Mouse (Mus musculus) liver, postnatal 0 days (tissue): ENCODE results near the gene Phc1. TPM values are rescaled to one million over a fixed set of nuclear protein-coding genes. Genes with fewer than 3 reads are reported as not detected.

Source experiments
- ATAC-seq: fragments of 200-750 bp; cut with Nextera tagmentation; 2 replicates; pipeline ENCODE4 v1.8.0; 2017; ENCODE audit warnings: mild to moderate bottlenecking, moderate library complexity
- DNase-seq: peaks from one replicate; pipeline ENCODE4 v3.0.0-alpha.2; 2016
- H3K27ac ChIP-seq: fragments of 300-500 bp; sonication (generic); 2 replicates; pipeline ENCODE4 v1.5.1; 2014; ENCODE audit warnings: antibody characterized with exemption, moderate library complexity, mild to moderate bottlenecking, low read depth
- H3K27me3 ChIP-seq: fragments of 300-500 bp; sonication (generic); 2 replicates; pipeline ENCODE4 v1.6.1; 2014; ENCODE audit warnings: low read length, control low read depth, mixed read lengths; ENCODE audit not compliant: insufficient read depth
- H3K36me3 ChIP-seq: fragments of 300-500 bp; sonication (generic); replicated peaks from 2 replicates; pipeline ENCODE4 v1.6.1; 2014; ENCODE audit warnings: mild to moderate bottlenecking, control low read depth, low read length, moderate library complexity, mixed read lengths; ENCODE audit not compliant: insufficient read depth
- H3K4me1 ChIP-seq: fragments of 300-500 bp; sonication (generic); 2 replicates; pipeline ENCODE4 v1.6.1; 2014; ENCODE audit warnings: antibody characterized with exemption, mild to moderate bottlenecking, control low read depth; ENCODE audit not compliant: insufficient read depth
- H3K4me2 ChIP-seq: fragments of 300-500 bp; sonication (generic); 2 replicates; pipeline ENCODE4 v1.6.1; 2014; ENCODE audit warnings: low read depth, mild to moderate bottlenecking, low read length, moderate library complexity, mixed read lengths
- H3K4me3 ChIP-seq: fragments of 300-500 bp; sonication (generic); 2 replicates; pipeline ENCODE4 v1.5.1; 2014; ENCODE audit warnings: low read depth, low read length
- H3K9ac ChIP-seq: fragments of 300-500 bp; sonication (generic); replicated peaks from 2 replicates; pipeline ENCODE4 v1.6.1; 2014; ENCODE audit warnings: mild to moderate bottlenecking, moderate library complexity
- H3K9me3 ChIP-seq: fragments of 300-500 bp; sonication (generic); 2 replicates; pipeline ENCODE4 v1.6.1; 2016; ENCODE audit warnings: mild to moderate bottlenecking, control low read depth, low read length, mixed read lengths
- CTCF ChIP-seq: sonication (generic); IDR thresholded peaks from 2 replicates; pipeline ENCODE4 v1.5.1; 2016; ENCODE audit warnings: antibody characterized with exemption, low read depth
- EP300 ChIP-seq: IDR thresholded peaks from 2 replicates; pipeline ENCODE4 v1.6.1; 2016; ENCODE audit warnings: antibody characterized with exemption, low read depth, mild to moderate bottlenecking
- WGBS: fragments of 180-500 bp; shearing (Covaris S2); extraction: QIAGEN DNeasy Blood & Tissue Kit; methylation state at CpG from one replicate; pipeline ENCODE4 v1.1.7; 2014; ENCODE audit not compliant: insufficient replicate concordance; 5-methylcytosine and 5-hydroxymethylcytosine counted together
- polyA plus RNA-seq: library from polyadenylated mRNA; unstranded; fragments of >200 nt; fragmentation: Nextera tagmentation; extraction: Ambion mirVana; gene quantifications from 2 replicates; pipeline ENCODE4 v1.2.1, GENCODE M21; 2015

Gene Phc1
- polyA plus RNA-seq, 1 experiment from 2014 or later, result 1.2 TPM

DNA sequence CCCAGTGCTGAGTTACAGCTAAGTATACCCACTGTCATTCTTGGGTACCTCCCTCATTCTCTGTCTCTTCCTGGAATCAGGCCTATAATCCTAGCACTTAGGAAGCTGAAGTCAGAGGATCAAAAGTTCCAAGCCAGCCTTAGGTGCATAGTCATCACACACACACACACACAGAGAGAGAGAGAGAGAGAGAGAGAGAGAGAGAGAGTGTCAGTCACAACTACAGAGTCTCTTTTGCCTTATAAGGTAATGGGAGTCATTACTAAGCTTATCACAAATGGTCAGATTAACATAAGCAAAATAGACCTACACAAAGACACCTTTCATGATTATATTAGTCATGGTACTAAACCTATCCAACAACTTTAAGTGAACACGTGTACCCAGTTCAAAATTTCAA, 51.0 kb downstream of the Phc1 start:
- DNase-seq (no peak), ATAC-seq (no peak)
- Histone ChIP-seq H3K4me3 (no peak overlapping the region), H3K4me1 (no peaks in the 10 kb centered on the region), H3K27me3 (no peaks in the 10 kb centered on the region), H3K4me2 (no peak overlapping the region), H3K36me3 (no peaks in the 10 kb centered on the region), H3K9ac (no peak overlapping the region), H3K9me3 (no peaks in the 10 kb centered on the region), H3K27ac (no peak overlapping the region)
- 54% methylated on average over 1 of the region's 1 CpGs for WGBS
- TF ChIP-seq EP300 (no peak), CTCF (no peak)

DNA sequence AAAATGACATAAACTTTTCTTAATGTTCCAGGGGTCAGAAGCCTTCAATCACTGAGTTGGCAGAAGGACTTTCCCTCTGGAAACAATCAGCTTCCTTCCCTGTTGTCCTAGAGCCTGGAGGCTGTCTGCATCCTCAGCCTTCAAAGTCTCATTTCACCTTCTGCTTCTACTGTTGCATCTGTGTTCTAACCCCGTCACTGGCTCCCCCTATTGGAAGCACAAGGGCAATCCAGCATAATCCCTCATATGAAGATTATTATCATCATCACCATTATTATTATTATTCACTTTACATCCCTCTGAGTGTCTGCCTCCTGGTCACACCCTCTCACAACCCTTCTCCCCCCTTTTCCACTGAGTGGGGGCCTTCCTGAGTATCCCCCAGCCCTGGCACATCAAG, 52.1 kb downstream of the Phc1 start:
- H3K27ac ChIP-seq, result no peak overlapping the region
- H3K4me1 ChIP-seq, result no peaks in the 10 kb centered on the region
- 52% methylated on average over 1 of the region's 1 CpGs for WGBS
- H3K4me3 ChIP-seq, result no peak overlapping the region
- H3K4me2 ChIP-seq, result no peak overlapping the region
- no peaks in the 10 kb centered on the region for H3K36me3 ChIP-seq
- no peaks in the 10 kb centered on the region for H3K27me3 ChIP-seq
- no peaks in the 10 kb centered on the region for H3K9me3 ChIP-seq
- TF ChIP-seq EP300, result no peak
- peak; percentile 38; the same call in 1 of the 2 replicates for TF ChIP-seq CTCF
- no peak for ATAC-seq
- no peak for DNase-seq
- H3K9ac ChIP-seq, result no peak overlapping the region

- Histone ChIP-seq H3K9me3 (no peaks in the 10 kb centered on the region), H3K27ac (no peak overlapping the region), H3K4me1 (no peaks in the 10 kb centered on the region), H3K9ac (no peak overlapping the region), H3K36me3 (no peaks in the 10 kb centered on the region), H3K4me3 (no peak overlapping the region), H3K27me3 (no peaks in the 10 kb centered on the region), H3K4me2 (no peak overlapping the region)
- 60% methylated on average over 1 of the region's 1 CpGs for WGBS
- ATAC-seq (no peak), DNase-seq (no peak)
- TF ChIP-seq EP300 (no peak), CTCF (no peak)
Measured at GRCm38 (mm10) chr6:122284823-122285222, 55.5 kb downstream of the Phc1 start.

DNA sequence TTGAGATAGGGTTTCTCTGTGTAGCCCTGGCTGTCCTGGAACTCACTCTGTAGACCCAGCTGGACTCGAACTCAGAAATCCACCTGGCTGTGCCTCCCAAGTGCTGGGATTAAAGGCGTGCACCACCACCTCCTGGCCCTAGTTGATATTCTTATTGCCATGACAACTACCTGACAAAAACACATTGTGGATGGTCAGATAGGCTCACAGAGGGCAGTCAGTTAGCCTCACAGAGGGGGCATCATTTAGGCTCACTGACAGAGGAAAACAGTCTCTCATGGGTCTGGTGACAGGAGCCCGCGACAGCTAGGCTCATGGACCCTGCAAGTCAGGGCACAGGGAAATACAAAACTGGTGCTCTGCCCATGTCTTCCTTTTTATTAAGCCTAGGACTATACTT, 56.1 kb downstream of the Phc1 start:
- Histone ChIP-seq H3K27ac (no peak overlapping the region), H3K27me3 (no peaks in the 10 kb centered on the region), H3K9ac (no peak overlapping the region), H3K4me3 (no peak overlapping the region), H3K9me3 (no peaks in the 10 kb centered on the region), H3K36me3 (no peaks in the 10 kb centered on the region), H3K4me2 (no peak overlapping the region), H3K4me1 (no peaks in the 10 kb centered on the region)
- TF ChIP-seq EP300 (no peak), CTCF (no peak)
- DNase-seq (no peak), ATAC-seq (no peak)
- WGBS, result 58% methylated on average over 4 of the region's 4 CpGs

- Histone ChIP-seq H3K9ac (no peak overlapping the region), H3K4me1 (no peaks in the 10 kb centered on the region), H3K27ac (no peak overlapping the region), H3K4me2 (no peak overlapping the region), H3K36me3 (no peaks in the 10 kb centered on the region), H3K9me3 (no peaks in the 10 kb centered on the region), H3K27me3 (no peaks in the 10 kb centered on the region), H3K4me3 (no peak overlapping the region)
- 75% methylated on average over 2 of the region's 2 CpGs for WGBS
- DNase-seq, result no peak
- TF ChIP-seq CTCF (no peak), EP300 (no peak)
- ATAC-seq, result no peak
Measured at GRCm38 (mm10) chr6:122283429-122283828, 56.9 kb downstream of the Phc1 start.

- Histone ChIP-seq H3K4me3 (no peak within 1 kb of the TSS), H3K27ac (no peak within 1 kb of the TSS), H3K9me3 (no peaks in the 10 kb centered on the region), H3K36me3 (no peaks in the 10 kb centered on the region), H3K27me3 (no peaks in the 10 kb centered on the region), H3K4me1 (no peaks in the 10 kb centered on the region), H3K9ac (no peak within 1 kb of the TSS), H3K4me2 (no peak within 1 kb of the TSS)
- 78% methylated on average over 6 of the region's 6 CpGs for WGBS
- ATAC-seq (no peak), DNase-seq (no peak)
- no peak for TF ChIP-seq EP300
- no peak for TF ChIP-seq CTCF
Measured at GRCm38 (mm10) chr6:122282782-122283181, 57.6 kb downstream of the Phc1 start, which contains the start of gene Klrg1. TSS of gene Klrg1 (minus strand) at chr6:122282882.

- no peak for DNase-seq
- Histone ChIP-seq H3K9ac (no peak overlapping the region), H3K27ac (no peak overlapping the region), H3K27me3 (no peaks in the 10 kb centered on the region), H3K36me3 (no peaks in the 10 kb centered on the region), H3K4me2 (no peak overlapping the region), H3K4me1 (no peaks in the 10 kb centered on the region), H3K4me3 (no peak overlapping the region), H3K9me3 (no peaks in the 10 kb centered on the region)
- TF ChIP-seq EP300 (no peak), CTCF (no peak)
- ATAC-seq, result no peak
- WGBS, result 81% methylated on average over 7 of the region's 7 CpGs
Measured at GRCm38 (mm10) chr6:122276565-122276964, 63.8 kb downstream of the Phc1 start.
